Mouse (Mus musculus) heart, embryonic 15.5 days (tissue): ENCODE results near the gene Gzmn. TPM values are rescaled to one million over a fixed set of nuclear protein-coding genes. Genes with fewer than 3 reads are reported as not detected.
"Not testable (repeated sequence)": the region's sequence is repeated elsewhere in the genome, so short reads cannot be mapped to it uniquely, and the experiment has no call there.

Source experiments
- ATAC-seq: fragments of 200-750 bp; cut with Nextera tagmentation; replicated peaks from 2 replicates; pipeline ENCODE4 v1.8.0; 2017; ENCODE audit warnings: low read depth, moderate TSS enrichment; ENCODE audit not compliant: insufficient number of reproducible peaks, insufficient read depth, low FRiP score
- H3K27ac ChIP-seq: fragments of 300-500 bp; sonication (generic); 2 replicates; pipeline ENCODE4 v1.5.1; 2015; ENCODE audit warnings: mild to moderate bottlenecking, inconsistent platforms
- H3K27me3 ChIP-seq: fragments of 300-500 bp; sonication (generic); 2 replicates; pipeline ENCODE4 v1.6.1; 2015; ENCODE audit warnings: inconsistent platforms
- H3K36me3 ChIP-seq: fragments of 300-500 bp; sonication (generic); 2 replicates; pipeline ENCODE4 v1.6.1; 2015; ENCODE audit warnings: mild to moderate bottlenecking, inconsistent platforms
- H3K4me1 ChIP-seq: fragments of 300-500 bp; sonication (generic); replicated peaks from 2 replicates; pipeline ENCODE4 v1.6.1; 2015; ENCODE audit warnings: inconsistent platforms
- H3K4me2 ChIP-seq: fragments of 300-500 bp; sonication (generic); 2 replicates; pipeline ENCODE4 v1.6.1; 2015; ENCODE audit warnings: inconsistent platforms, mild to moderate bottlenecking, moderate library complexity
- H3K4me3 ChIP-seq: fragments of 300-500 bp; sonication (generic); 2 replicates; pipeline ENCODE4 v1.5.1; 2015; ENCODE audit warnings: mild to moderate bottlenecking, inconsistent platforms
- H3K9ac ChIP-seq: fragments of 300-500 bp; sonication (generic); 2 replicates; pipeline ENCODE4 v1.6.1; 2015; ENCODE audit warnings: mild to moderate bottlenecking, inconsistent platforms
- H3K9me3 ChIP-seq: fragments of 300-500 bp; sonication (generic); replicated peaks from 2 replicates; pipeline ENCODE4 v1.6.1; 2016; ENCODE audit warnings: inconsistent platforms
- WGBS: fragments of 180-500 bp; shearing (Covaris S2); methylation state at CpG from one replicate; pipeline ENCODE4 v1.1.7; 2015; ENCODE audit warnings: mixed read lengths; 5-methylcytosine and 5-hydroxymethylcytosine counted together
- polyA plus RNA-seq: library from polyadenylated mRNA; unstranded; fragments of >200 nt; fragmentation: Nextera tagmentation; extraction: Ambion mirVana; gene quantifications from 2 replicates; pipeline ENCODE4 v1.2.1, GENCODE M21; 2015

Gzmn gene
- not detected in 2 replicates for polyA plus RNA-seq

DNA sequence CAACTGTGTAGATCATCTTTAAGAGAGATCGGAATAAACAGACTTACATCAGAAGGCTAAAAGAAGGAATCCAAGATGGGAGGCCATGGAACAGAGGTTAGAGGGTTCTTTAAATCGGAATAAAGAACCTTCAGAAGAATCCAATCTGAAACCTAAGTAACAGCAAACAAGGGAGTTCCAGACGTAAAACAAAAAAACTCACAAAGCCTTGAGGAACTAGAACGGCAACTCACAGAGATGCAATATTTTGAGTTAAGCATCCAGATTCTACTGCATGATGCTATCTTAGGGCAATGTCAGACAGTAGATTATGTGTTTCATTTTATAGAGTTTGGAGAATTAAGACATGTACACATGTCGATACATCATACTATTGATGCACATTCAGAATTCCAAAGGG lies at the start of gene Gzmn:
Gene Gzmn (minus strand): TSS at position 101 of the 400 bp plus-strand sequence.
- H3K4me1 ChIP-seq, result no peaks in the 10 kb centered on the region
- H3K36me3 ChIP-seq, result no peaks in the 10 kb centered on the region
- H3K27me3 ChIP-seq, result no peaks in the 10 kb centered on the region
- no peak within 1 kb of the TSS for H3K27ac ChIP-seq
- H3K9me3 ChIP-seq, result no peaks in the 10 kb centered on the region
- no peak within 1 kb of the TSS for H3K4me2 ChIP-seq
- 82% methylated on average over 5 of the region's 5 CpGs for WGBS
- no peak within 1 kb of the TSS for H3K9ac ChIP-seq
- no peak for ATAC-seq
- no peak within 1 kb of the TSS for H3K4me3 ChIP-seq

- H3K4me1 ChIP-seq, result no peaks in the 10 kb centered on the region
- H3K27me3 ChIP-seq, result no peaks in the 10 kb centered on the region
- WGBS, result 80% methylated on average over 4 of the region's 4 CpGs
- no peak within 1 kb of the TSS for H3K9ac ChIP-seq
- H3K36me3 ChIP-seq, result no peaks in the 10 kb centered on the region
- H3K9me3 ChIP-seq, result no peaks in the 10 kb centered on the region
- H3K27ac ChIP-seq, result no peak within 1 kb of the TSS
- H3K4me2 ChIP-seq, result no peak within 1 kb of the TSS
- H3K4me3 ChIP-seq, result no peak within 1 kb of the TSS
- ATAC-seq, result no peak
Observed at GRCm38 (mm10) chr14:56211317-56211716, 36.9 kb upstream of the Gzmn start, which contains the start of gene Gzmf. Gzmf (minus strand) TSS chr14:56211417.

- no peak for ATAC-seq
- WGBS, result 95% methylated on average over 1 of the region's 1 CpGs
- Histone ChIP-seq H3K36me3 (no peaks in the 10 kb centered on the region), H3K9me3 (no peaks in the 10 kb centered on the region), H3K4me3 (no peak overlapping the region), H3K4me1 (no peaks in the 10 kb centered on the region), H3K9ac (no peak overlapping the region), H3K27me3 (no peaks in the 10 kb centered on the region), H3K4me2 (no peak overlapping the region), H3K27ac (no peak overlapping the region)
Observed at GRCm38 (mm10) chr14:56205613-56206012, 31.2 kb upstream of the Gzmn start.

GRCm38 (mm10) chr14:56205021-56205420 lies 30.6 kb upstream of the Gzmn start:
- H3K4me2 ChIP-seq, H3K9ac ChIP-seq, H3K27ac ChIP-seq, H3K4me1 ChIP-seq, H3K9me3 ChIP-seq, H3K4me3 ChIP-seq, H3K36me3 ChIP-seq, ATAC-seq, H3K27me3 ChIP-seq: not testable (repeated sequence)
- 27% methylated on average over 5 of the region's 5 CpGs for WGBS

DNA sequence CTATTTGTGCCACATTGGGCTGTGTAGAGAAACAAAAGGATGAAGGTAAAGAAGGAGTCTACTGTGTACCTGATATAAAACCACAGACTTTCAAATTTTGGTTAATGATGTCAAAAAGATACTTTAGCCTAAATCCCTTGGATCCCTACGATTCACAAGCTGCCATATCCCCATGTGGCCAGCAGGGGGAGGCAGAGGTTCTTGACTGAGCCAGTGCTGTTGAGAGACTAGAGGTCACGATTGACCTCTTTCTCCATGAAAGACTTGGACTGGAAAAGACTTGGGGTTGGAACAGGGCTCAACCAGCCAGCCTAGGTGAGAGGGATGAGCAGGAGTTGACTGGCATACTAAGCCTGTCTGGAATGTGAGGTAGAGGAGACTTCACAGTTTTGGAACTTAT lies 29.6 kb upstream of the Gzmn start:
- Histone ChIP-seq H3K27ac (no peak overlapping the region), H3K27me3 (no peaks in the 10 kb centered on the region), H3K4me1 (no peaks in the 10 kb centered on the region), H3K9ac (no peak overlapping the region), H3K4me3 (no peak overlapping the region), H3K9me3 (no peaks in the 10 kb centered on the region), H3K36me3 (no peaks in the 10 kb centered on the region), H3K4me2 (no peak overlapping the region)
- WGBS, result 7% methylated on average over 2 of the region's 2 CpGs
- ATAC-seq, result no peak

DNA sequence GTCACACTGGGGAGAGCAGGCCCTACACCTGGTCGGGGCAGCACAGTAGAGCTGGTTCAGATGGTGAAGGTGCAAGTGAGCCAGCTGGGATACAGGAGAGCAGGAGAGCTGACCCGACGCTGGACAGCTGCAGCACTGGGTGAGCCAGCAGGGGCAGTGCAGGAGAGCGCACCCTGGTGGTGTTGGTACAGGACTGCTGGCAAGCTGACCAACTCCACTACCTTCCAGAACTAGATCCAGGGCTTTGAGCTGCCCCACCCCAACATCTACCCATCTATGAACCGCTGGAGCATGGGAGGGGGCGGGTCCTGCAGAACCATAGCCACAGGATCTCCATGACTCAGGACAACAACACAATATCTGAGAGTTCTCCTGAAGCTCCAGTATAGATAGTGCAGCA lies 12.5 kb upstream of the Gzmn start:
- Histone ChIP-seq H3K4me1 (no peaks in the 10 kb centered on the region), H3K27ac (no peak overlapping the region), H3K9me3 (no peaks in the 10 kb centered on the region), H3K4me3 (no peak overlapping the region), H3K4me2 (no peak overlapping the region), H3K27me3 (no peaks in the 10 kb centered on the region), H3K9ac (no peak overlapping the region), H3K36me3 (no peaks in the 10 kb centered on the region)
- 45% methylated on average over 6 of the region's 6 CpGs for WGBS
- no peak for ATAC-seq

- Histone ChIP-seq H3K4me2 (no peak overlapping the region), H3K4me3 (no peak overlapping the region), H3K27me3 (no peaks in the 10 kb centered on the region), H3K27ac (no peak overlapping the region), H3K9me3 (no peaks in the 10 kb centered on the region), H3K36me3 (no peaks in the 10 kb centered on the region), H3K9ac (no peak overlapping the region), H3K4me1 (no peaks in the 10 kb centered on the region)
- no peak for ATAC-seq
- 74% methylated on average over 5 of the region's 5 CpGs for WGBS
Observed at GRCm38 (mm10) chr14:56186521-56186920, 12.1 kb upstream of the Gzmn start.

GRCm38 (mm10) chr14:56177651-56178050 lies 3.3 kb upstream of the Gzmn start:
- H3K27me3 ChIP-seq, H3K4me3 ChIP-seq, ATAC-seq, H3K27ac ChIP-seq, H3K4me2 ChIP-seq, H3K4me1 ChIP-seq, H3K9me3 ChIP-seq, H3K9ac ChIP-seq, H3K36me3 ChIP-seq: not testable (repeated sequence)
- 24% methylated on average over 8 of the region's 8 CpGs for WGBS

- ATAC-seq, result no peak
- Histone ChIP-seq H3K36me3 (no peaks in the 10 kb centered on the region), H3K4me3 (no peak overlapping the region), H3K9ac (no peak overlapping the region), H3K27ac (no peak overlapping the region), H3K27me3 (no peaks in the 10 kb centered on the region), H3K4me2 (no peak overlapping the region), H3K9me3 (no peaks in the 10 kb centered on the region), H3K4me1 (no peaks in the 10 kb centered on the region)
- WGBS, result 86% methylated on average over 6 of the region's 6 CpGs
Observed at GRCm38 (mm10) chr14:56173396-56173795, 1.0 kb downstream of the Gzmn start.

GRCm38 (mm10) chr14:56172744-56173143 lies 1.7 kb downstream of the Gzmn start:
- H3K9me3 ChIP-seq, result no peaks in the 10 kb centered on the region
- H3K36me3 ChIP-seq, result no peaks in the 10 kb centered on the region
- H3K9ac ChIP-seq, result no peak overlapping the region
- H3K4me2 ChIP-seq, result no peak overlapping the region
- whole genome bisulfite sequencing, result 88% methylated on average over 5 of the region's 5 CpGs
- H3K4me3 ChIP-seq, result no peak overlapping the region
- H3K27me3 ChIP-seq, result no peaks in the 10 kb centered on the region
- no peak for ATAC-seq
- no peak overlapping the region for H3K27ac ChIP-seq
- H3K4me1 ChIP-seq, result no peaks in the 10 kb centered on the region

- H3K4me2 ChIP-seq, result no peak overlapping the region
- no peaks in the 10 kb centered on the region for H3K4me1 ChIP-seq
- H3K9me3 ChIP-seq, result no peaks in the 10 kb centered on the region
- no peaks in the 10 kb centered on the region for H3K27me3 ChIP-seq
- no peak overlapping the region for H3K27ac ChIP-seq
- ATAC-seq, result no peak
- H3K9ac ChIP-seq, result no peak overlapping the region
- 58% methylated on average over 6 of the region's 6 CpGs for WGBS
- H3K36me3 ChIP-seq, result no peaks in the 10 kb centered on the region
- no peak overlapping the region for H3K4me3 ChIP-seq
Observed at GRCm38 (mm10) chr14:56168009-56168408, 6.4 kb downstream of the Gzmn start.

- 76% methylated on average over 2 of the region's 2 CpGs for WGBS
- H3K36me3 ChIP-seq, result no peaks in the 10 kb centered on the region
- no peak for ATAC-seq
Observed at GRCm38 (mm10) chr14:56162109-56162508, 12.3 kb downstream of the Gzmn start.

More at GRCm38 (mm10) chr14:56162109-56162508, 12.3 kb downstream of the Gzmn start:
- H3K4me2 ChIP-seq, result no peak overlapping the region
- H3K9me3 ChIP-seq, result no peaks in the 10 kb centered on the region
- H3K4me1 ChIP-seq, result no peaks in the 10 kb centered on the region
- no peak overlapping the region for H3K9ac ChIP-seq
- no peaks in the 10 kb centered on the region for H3K27me3 ChIP-seq
- no peak overlapping the region for H3K27ac ChIP-seq
- H3K4me3 ChIP-seq, result no peak overlapping the region
